Mouse (Mus musculus) forebrain, embryonic 12.5 days (tissue): ENCODE data around the gene Ccdc92b. TPM values are rescaled to one million over a fixed set of nuclear protein-coding genes. Genes with fewer than 3 reads are reported as not detected.

Experiments
- ATAC-seq: fragments of 200-750 bp; cut with Nextera tagmentation; 2 replicates; pipeline ENCODE4 v1.8.0; 2017; ENCODE audit warnings: moderate TSS enrichment; ENCODE audit not compliant: low FRiP score
- H3K27ac ChIP-seq: fragments of 300-500 bp; sonication (generic); 2 replicates; pipeline ENCODE4 v1.5.1; 2016; ENCODE audit warnings: mild to moderate bottlenecking
- H3K27me3 ChIP-seq: fragments of 300-500 bp; sonication (generic); 2 replicates; pipeline ENCODE4 v1.6.1; 2016; ENCODE audit warnings: mild to moderate bottlenecking
- H3K36me3 ChIP-seq: fragments of 300-500 bp; sonication (generic); replicated peaks from 2 replicates; pipeline ENCODE4 v1.6.1; 2016; ENCODE audit warnings: mild to moderate bottlenecking
- H3K4me1 ChIP-seq: fragments of 300-500 bp; sonication (generic); 2 replicates; pipeline ENCODE4 v1.6.1; 2016
- H3K4me2 ChIP-seq: fragments of 300-500 bp; sonication (generic); 2 replicates; pipeline ENCODE4 v1.6.1; 2016; ENCODE audit warnings: mild to moderate bottlenecking, moderate library complexity
- H3K4me3 ChIP-seq: fragments of 300-500 bp; sonication (generic); replicated peaks from 2 replicates; pipeline ENCODE4 v1.5.1; 2016; ENCODE audit warnings: mild to moderate bottlenecking
- H3K9ac ChIP-seq: fragments of 300-500 bp; sonication (generic); 2 replicates; pipeline ENCODE4 v1.6.1; 2016; ENCODE audit warnings: mild to moderate bottlenecking
- H3K9me3 ChIP-seq: fragments of 300-500 bp; sonication (generic); 2 replicates; pipeline ENCODE4 v1.6.1; 2016
- WGBS: fragments of 180-500 bp; shearing (Covaris S2); methylation state at CpG from one replicate; pipeline ENCODE4 v1.1.7; 2016; 5-methylcytosine and 5-hydroxymethylcytosine counted together
- polyA plus RNA-seq: library from polyadenylated mRNA; unstranded; fragments of >200 nt; fragmentation: Nextera tagmentation; extraction: Ambion mirVana; gene quantifications from 2 replicates; pipeline ENCODE4 v1.2.1, GENCODE M21; 2016

The Ccdc92b gene
- polyA plus RNA-seq, 1 experiment from 2014 or later = 1.9 TPM

DNA sequence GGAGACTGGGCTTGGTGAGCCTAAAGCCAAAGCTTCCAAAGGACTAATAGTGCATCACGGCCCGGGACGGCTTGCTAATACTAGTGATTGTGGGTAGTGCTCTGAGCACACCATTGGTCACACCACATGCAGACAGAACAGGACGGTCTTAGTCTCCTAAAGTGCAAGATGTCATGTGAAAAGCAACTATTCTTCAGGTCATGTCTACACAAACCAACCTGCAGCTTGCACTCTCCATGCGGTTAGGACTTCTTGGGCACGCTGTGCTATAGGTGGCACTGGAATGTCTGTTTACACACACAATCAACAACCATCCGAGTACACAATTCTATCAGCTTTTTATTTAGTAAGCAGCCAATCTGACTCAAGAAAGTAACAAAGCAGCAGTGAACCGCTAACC is 55.3 kb downstream of the Ccdc92b start:
- 95% methylated on average over 8 of the region's 8 CpGs for WGBS
- no peak overlapping the region for H3K4me3 ChIP-seq
- H3K9ac ChIP-seq = no peak overlapping the region
- ATAC-seq = no peak
- no peak overlapping the region for H3K27ac ChIP-seq
- no peak overlapping the region for H3K4me2 ChIP-seq
- no peaks in the 10 kb centered on the region for H3K4me1 ChIP-seq
- no peaks in the 10 kb centered on the region for H3K9me3 ChIP-seq
- no peaks in the 10 kb centered on the region for H3K27me3 ChIP-seq
- peaks cover 54% of the 10 kb centered on the region for H3K36me3 ChIP-seq

DNA sequence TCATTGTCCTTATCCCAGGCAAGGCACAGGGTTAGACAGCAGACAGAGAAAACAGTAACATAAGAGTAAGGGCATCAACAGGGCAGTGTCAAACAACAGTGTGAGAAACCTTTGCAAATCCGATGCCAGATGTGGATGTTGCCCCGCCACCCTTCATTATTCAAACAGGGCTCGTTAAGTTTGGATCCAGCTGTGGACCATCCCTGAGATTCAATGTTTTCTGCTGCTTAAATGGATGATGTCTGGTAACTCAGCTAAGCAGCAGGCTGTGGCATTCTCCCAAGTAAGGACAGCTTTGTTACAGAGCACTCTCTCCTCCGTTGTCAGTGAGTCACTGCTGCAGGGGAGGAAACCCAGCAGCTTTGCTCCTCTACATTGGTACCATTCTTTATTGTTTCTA is 55.8 kb downstream of the Ccdc92b start:
- no peaks in the 10 kb centered on the region for H3K27me3 ChIP-seq
- H3K4me3 ChIP-seq = no peak overlapping the region
- H3K4me1 ChIP-seq = no peaks in the 10 kb centered on the region
- no peak overlapping the region for H3K4me2 ChIP-seq
- H3K9ac ChIP-seq = no peak overlapping the region
- no peak for ATAC-seq
- H3K36me3 ChIP-seq = peaks cover 54% of the 10 kb centered on the region
- 62% methylated on average over 4 of the region's 4 CpGs for WGBS
- H3K9me3 ChIP-seq = no peaks in the 10 kb centered on the region
- no peak overlapping the region for H3K27ac ChIP-seq

Other genes starting within 250 kb of the Ccdc92b start
- gene Rap1gap2, start 8.7 kb upstream of the Ccdc92b start, polyA plus RNA-seq = 4.1 and 4.4 TPM in 2 replicates
- gene Cluh, start 29.9 kb downstream of the Ccdc92b start, polyA plus RNA-seq = 18.0 and 18.5 TPM in 2 replicates
- gene Pafah1b1, start 105.1 kb downstream of the Ccdc92b start, polyA plus RNA-seq = 74.9 and 76.5 TPM in 2 replicates
- gene Mettl16, start 151.2 kb downstream of the Ccdc92b start, polyA plus RNA-seq = 56.6 and 60.4 TPM in 2 replicates
- gene Mnt, start 211.3 kb downstream of the Ccdc92b start, polyA plus RNA-seq = 7.2 and 8.1 TPM in 2 replicates